Mouse (Mus musculus) liver, embryonic 16.5 days (tissue): ENCODE data around the gene Tln1. TPM values are rescaled to one million over a fixed set of nuclear protein-coding genes. Genes with fewer than 3 reads are reported as not detected.

Experiments used
- ATAC-seq: fragments of 200-750 bp; cut with Nextera tagmentation; 2 replicates; pipeline ENCODE4 v1.8.0; 2017; ENCODE audit warnings: low read depth, mild to moderate bottlenecking, moderate number of reproducible peaks, moderate library complexity
- H3K27ac ChIP-seq: fragments of 300-500 bp; sonication (generic); 2 replicates; pipeline ENCODE4 v1.5.1; 2014; ENCODE audit warnings: mild to moderate bottlenecking, low read length
- H3K27me3 ChIP-seq: fragments of 300-500 bp; sonication (generic); 2 replicates; pipeline ENCODE4 v1.6.1; 2014; ENCODE audit warnings: low read depth, low read length, mixed read lengths; ENCODE audit not compliant: control insufficient read depth, insufficient read depth
- H3K36me3 ChIP-seq: fragments of 300-500 bp; sonication (generic); 2 replicates; pipeline ENCODE4 v1.6.1; 2014; ENCODE audit warnings: mild to moderate bottlenecking; ENCODE audit not compliant: control insufficient read depth, insufficient read depth
- H3K4me1 ChIP-seq: fragments of 300-500 bp; sonication (generic); 2 replicates; pipeline ENCODE4 v1.6.1; 2014; ENCODE audit warnings: low read depth, low read length, mixed read lengths; ENCODE audit not compliant: control insufficient read depth
- H3K4me2 ChIP-seq: fragments of 300-500 bp; sonication (generic); 2 replicates; pipeline ENCODE4 v1.6.1; 2014; ENCODE audit warnings: low read depth, low read length, mixed read lengths
- H3K4me3 ChIP-seq: fragments of 300-500 bp; sonication (generic); 2 replicates; pipeline ENCODE4 v1.5.1; 2014; ENCODE audit warnings: low read depth, mild to moderate bottlenecking, low read length
- H3K9ac ChIP-seq: fragments of 300-500 bp; sonication (generic); 2 replicates; pipeline ENCODE4 v1.6.1; 2014; ENCODE audit warnings: low read depth, low read length
- H3K9me3 ChIP-seq: fragments of 300-500 bp; sonication (generic); replicated peaks from 2 replicates; pipeline ENCODE4 v1.6.1; 2016; ENCODE audit warnings: low read length; ENCODE audit not compliant: control insufficient read depth
- WGBS: fragments of 180-500 bp; shearing (Covaris S2); extraction: QIAGEN DNeasy Blood & Tissue Kit; methylation state at CpG from one replicate; pipeline ENCODE4 v1.1.7; 2014; ENCODE audit not compliant: insufficient replicate concordance; 5-methylcytosine and 5-hydroxymethylcytosine counted together
- polyA plus RNA-seq: library from polyadenylated mRNA; unstranded; fragments of >200 nt; fragmentation: Nextera tagmentation; extraction: Ambion mirVana; gene quantifications from 2 replicates; pipeline ENCODE4 v1.2.1, GENCODE M21; 2015

Tln1 gene
- polyA plus RNA-seq, 1 experiment from 2014 or later, result 38.2 TPM

DNA sequence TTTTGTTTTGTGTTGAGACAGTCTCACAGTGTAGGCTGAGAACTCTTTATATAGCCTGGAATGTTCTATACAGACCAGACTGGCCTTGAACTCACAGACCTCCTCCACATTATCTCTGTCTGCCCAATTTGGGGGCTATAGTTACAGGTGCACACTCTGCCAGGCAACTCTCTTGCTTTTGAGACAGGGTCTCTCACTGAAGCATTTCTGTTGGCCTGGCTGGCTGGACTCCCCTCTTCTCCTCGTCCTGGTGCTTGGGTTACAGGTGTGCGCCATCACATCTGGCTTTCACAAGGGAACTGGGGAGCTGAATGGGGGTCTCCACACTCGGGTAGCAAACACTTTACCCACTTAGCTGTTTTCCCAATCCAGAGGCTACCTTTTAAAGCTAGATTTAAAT, 29.5 kb upstream of the Tln1 start:
- Histone ChIP-seq H3K27ac (no peak overlapping the region), H3K9me3 (no peaks in the 10 kb centered on the region), H3K27me3 (no peaks in the 10 kb centered on the region), H3K4me3 (no peak overlapping the region), H3K4me1 (peaks cover 11% of the 10 kb centered on the region), H3K36me3 (no peaks in the 10 kb centered on the region), H3K4me2 (no peak overlapping the region), H3K9ac (no peak overlapping the region)
- no peak for ATAC-seq
- 61% methylated on average over 3 of the region's 3 CpGs for WGBS

DNA sequence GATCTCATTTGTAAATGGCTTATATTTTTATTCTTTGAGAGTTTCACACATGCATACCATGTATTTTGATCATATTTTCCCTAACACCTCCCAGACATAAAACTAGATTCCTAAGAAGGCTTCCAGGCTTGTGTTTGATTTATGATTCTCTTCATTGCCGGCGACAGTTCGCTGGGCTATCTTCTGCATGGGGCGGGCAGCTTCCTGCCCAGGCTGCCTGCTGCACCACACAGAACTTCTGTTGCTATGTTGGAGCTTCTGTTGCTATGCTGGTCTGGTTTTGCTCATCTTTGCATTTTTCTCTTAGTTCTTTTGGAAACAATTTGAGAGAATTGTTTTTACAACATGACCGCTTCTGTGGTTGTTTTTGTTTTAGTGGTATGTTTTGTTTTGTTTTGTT, 29.1 kb upstream of the Tln1 start:
- no peaks in the 10 kb centered on the region for H3K27me3 ChIP-seq
- H3K4me2 ChIP-seq, result no peak overlapping the region
- H3K4me1 ChIP-seq, result peaks cover 11% of the 10 kb centered on the region
- H3K36me3 ChIP-seq, result no peaks in the 10 kb centered on the region
- H3K27ac ChIP-seq, result no peak overlapping the region
- 29% methylated on average over 5 of the region's 5 CpGs for WGBS
- no peaks in the 10 kb centered on the region for H3K9me3 ChIP-seq
- H3K9ac ChIP-seq, result no peak overlapping the region
- H3K4me3 ChIP-seq, result no peak overlapping the region
- no peak for ATAC-seq

DNA sequence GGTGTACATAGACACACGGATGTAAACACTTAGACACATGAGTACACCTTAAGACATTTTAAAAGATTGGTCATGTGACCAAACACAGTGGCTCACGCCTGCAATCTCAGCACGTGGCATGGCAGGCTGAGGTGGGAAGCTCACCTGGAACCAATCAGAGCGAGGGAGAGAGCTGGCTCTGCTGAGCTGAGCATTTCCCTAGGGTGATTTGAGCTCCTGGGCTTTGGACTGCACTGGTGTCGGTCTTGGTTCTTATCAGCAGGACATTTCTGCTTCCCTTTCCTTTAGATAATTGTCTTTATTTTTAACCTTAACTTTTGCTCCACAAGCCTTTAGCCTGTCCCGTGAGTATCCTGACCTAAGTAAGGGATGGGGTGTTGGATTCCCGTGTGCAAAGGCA, 25.2 kb upstream of the Tln1 start:
- peak overlapping the region; percentile 21; the same call in 1 of the 2 replicates for H3K4me2 ChIP-seq
- H3K27ac ChIP-seq, result no peak overlapping the region
- no peak overlapping the region for H3K4me3 ChIP-seq
- H3K36me3 ChIP-seq, result peaks cover 13% of the 10 kb centered on the region
- peaks cover 11% of the 10 kb centered on the region for H3K4me1 ChIP-seq
- ATAC-seq, result peak; percentile 43; the same call in 1 of the 2 replicates
- H3K9ac ChIP-seq, result no peak overlapping the region
- H3K9me3 ChIP-seq, result no peaks in the 10 kb centered on the region
- no peaks in the 10 kb centered on the region for H3K27me3 ChIP-seq
- WGBS, result 18% methylated on average over 7 of the region's 7 CpGs

DNA sequence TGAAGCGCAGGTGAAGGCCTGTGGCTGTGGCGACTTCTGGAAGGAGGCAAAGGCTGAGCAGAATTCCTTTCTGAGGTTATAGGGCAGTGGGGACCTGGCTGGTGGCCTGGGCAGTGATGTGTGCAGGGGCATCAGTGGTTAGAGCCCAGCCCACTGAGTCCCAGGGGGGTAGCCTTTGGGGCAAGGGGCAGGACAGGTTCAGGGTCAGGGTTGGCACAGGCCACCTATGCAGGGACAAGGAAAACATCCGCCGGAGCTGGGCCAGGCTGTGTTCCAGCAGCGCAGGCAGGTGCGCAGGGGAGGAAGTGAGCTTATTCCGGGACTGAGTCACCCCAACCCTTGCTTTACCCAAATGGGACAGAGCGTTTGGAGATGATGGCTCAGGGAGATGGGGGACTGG, 23.9 kb upstream of the Tln1 start:
- no peak overlapping the region for H3K4me3 ChIP-seq
- no peaks in the 10 kb centered on the region for H3K27me3 ChIP-seq
- no peak for ATAC-seq
- no peak overlapping the region for H3K27ac ChIP-seq
- peaks cover 11% of the 10 kb centered on the region for H3K4me1 ChIP-seq
- 74% methylated on average over 8 of the region's 8 CpGs for WGBS
- H3K36me3 ChIP-seq, result peaks cover 24% of the 10 kb centered on the region
- no peak overlapping the region for H3K9ac ChIP-seq
- H3K4me2 ChIP-seq, result no peak overlapping the region
- H3K9me3 ChIP-seq, result no peaks in the 10 kb centered on the region

DNA sequence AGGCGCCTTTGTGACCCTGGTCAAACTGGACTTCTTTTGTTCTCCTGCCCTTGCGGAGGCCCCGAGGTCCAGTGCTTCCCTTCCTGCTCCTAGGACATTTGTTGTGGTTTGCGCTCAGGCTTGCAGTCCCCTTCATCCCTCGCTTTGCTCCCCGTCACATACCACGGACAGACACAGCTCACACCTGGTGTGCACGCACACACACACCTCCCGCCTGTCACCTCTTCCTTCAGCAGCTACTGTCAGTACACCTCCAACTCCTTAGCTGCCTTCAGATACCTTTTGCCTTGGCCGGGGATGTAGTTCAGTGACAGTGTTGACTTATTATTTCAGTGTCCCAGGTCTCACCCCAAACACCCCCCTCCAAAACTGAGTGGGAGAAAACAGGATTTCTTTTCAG, 23.2 kb upstream of the Tln1 start:
- Histone ChIP-seq H3K9me3 (no peaks in the 10 kb centered on the region), H3K9ac (no peak overlapping the region), H3K4me1 (peaks cover 11% of the 10 kb centered on the region), H3K4me3 (no peak overlapping the region), H3K36me3 (peaks cover 32% of the 10 kb centered on the region), H3K27ac (no peak overlapping the region), H3K4me2 (no peak overlapping the region), H3K27me3 (no peaks in the 10 kb centered on the region)
- ATAC-seq, result no peak
- WGBS, result 66% methylated on average over 10 of the region's 10 CpGs

DNA sequence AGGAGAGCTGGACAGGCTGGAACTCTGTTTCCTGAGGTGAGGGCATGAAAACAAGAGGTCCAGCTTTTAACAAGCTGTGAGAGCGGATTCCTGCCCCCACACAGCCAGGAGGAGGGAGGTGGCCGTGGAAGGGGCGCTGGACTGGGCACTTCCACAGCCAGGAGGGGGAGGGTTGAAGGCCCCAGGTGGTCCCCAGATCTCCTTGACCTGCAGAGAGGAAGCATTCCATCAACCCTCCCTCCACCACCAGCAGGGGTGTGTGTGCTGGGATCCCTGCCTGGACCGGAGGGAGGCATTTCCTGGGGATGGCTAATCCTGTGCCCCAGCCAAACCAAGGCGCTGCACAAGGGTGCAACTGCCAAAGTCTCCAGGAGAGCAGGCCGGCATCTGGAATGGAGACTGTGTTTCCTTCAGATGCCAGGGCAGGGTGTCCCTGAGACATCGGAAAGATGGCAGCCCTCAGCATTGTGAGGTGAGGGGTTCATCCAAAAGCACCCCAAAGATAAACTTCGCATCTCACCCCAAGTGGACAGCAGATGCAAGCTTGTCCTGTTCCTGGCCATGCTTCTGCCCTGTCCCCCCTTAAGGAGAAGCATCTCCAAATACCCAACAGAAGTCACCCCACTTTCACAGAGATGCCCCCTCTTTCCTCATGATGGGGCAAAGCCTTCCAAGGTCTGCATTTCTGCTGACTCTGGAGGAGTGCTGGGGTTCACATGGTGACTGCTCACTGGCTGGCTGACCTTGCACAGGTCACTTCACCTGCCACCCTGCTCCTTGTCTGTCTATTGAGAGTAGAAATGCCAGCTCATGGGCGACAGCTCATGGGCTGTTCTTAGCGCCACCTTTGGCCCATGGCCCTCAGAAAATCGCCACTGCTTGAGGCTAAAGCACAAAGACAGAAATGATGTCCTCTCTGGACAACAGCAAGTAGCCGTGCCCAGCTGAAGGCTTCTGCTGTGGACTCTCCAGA, 22.2 kb upstream of the Tln1 start, which contains the start of gene Msmp:
Gene Msmp (minus strand): TSS at position 51 of the 973 bp plus-strand sequence.
- H3K9ac ChIP-seq, result no peak within 1 kb of the TSS
- no peaks in the 10 kb centered on the region for H3K27me3 ChIP-seq
- H3K27ac ChIP-seq, result no peak within 1 kb of the TSS
- H3K4me2 ChIP-seq, result no peak within 1 kb of the TSS
- peaks cover 33% of the 10 kb centered on the region for H3K36me3 ChIP-seq
- no peak within 1 kb of the TSS for H3K4me3 ChIP-seq
- 77% methylated on average over 12 of the region's 12 CpGs for WGBS
- H3K9me3 ChIP-seq, result no peaks in the 10 kb centered on the region
- ATAC-seq, result no peak
- peaks cover 17% of the 10 kb centered on the region for H3K4me1 ChIP-seq

DNA sequence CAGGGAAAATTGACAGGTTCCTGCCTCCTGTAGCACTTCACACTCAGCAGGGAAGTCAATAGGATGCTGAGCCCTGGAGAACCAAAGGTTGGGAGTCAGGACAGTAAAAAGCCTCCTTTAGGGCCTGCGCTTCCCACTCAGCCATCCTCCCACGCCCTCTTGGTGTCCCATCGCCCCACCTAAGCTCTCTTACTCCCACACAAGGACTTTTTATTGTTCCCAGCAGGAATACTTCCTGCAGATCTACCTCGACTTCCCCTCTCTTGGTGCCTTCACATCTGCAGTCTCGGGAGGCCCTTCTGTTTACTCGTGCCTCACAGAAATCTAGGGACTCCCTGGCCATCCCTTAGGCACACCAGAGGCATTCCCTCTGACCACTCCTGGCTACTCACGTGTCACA, 20.9 kb upstream of the Tln1 start:
- Histone ChIP-seq H3K36me3 (peaks cover 33% of the 10 kb centered on the region), H3K9ac (no peak overlapping the region), H3K4me3 (no peak overlapping the region), H3K4me2 (no peak overlapping the region), H3K4me1 (peaks cover 23% of the 10 kb centered on the region), H3K9me3 (no peaks in the 10 kb centered on the region), H3K27me3 (no peaks in the 10 kb centered on the region), H3K27ac (no peak overlapping the region)
- WGBS, result 73% methylated on average over 7 of the region's 7 CpGs
- ATAC-seq, result no peak

DNA sequence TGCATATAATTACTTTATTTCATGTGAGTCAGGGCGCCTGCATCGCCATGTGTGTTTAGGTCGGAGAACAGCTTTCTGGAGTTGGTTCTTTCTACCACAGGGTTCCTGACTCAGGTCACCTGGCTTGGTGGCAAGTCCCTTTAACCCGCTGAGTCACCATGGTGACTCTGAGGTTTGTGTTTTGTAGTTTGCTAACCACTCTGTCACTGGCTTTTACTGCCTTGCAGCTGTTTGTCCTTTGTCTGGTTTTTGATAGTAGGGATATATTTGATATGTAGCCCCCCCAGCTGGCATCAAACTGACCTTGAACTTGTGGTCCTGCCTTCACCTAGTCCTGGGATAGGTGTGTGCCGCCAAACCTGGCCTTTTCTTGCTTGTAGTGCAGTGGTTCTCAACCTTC, 19.8 kb upstream of the Tln1 start:
- no peak for ATAC-seq
- H3K36me3 ChIP-seq, result peaks cover 33% of the 10 kb centered on the region
- H3K4me1 ChIP-seq, result peaks cover 19% of the 10 kb centered on the region
- H3K4me2 ChIP-seq, result no peak overlapping the region
- 66% methylated on average over 5 of the region's 5 CpGs for WGBS
- H3K9me3 ChIP-seq, result no peaks in the 10 kb centered on the region
- H3K27me3 ChIP-seq, result no peaks in the 10 kb centered on the region
- no peak overlapping the region for H3K9ac ChIP-seq
- H3K27ac ChIP-seq, result 0 out of 2 replicates have a peak overlapping the region, but pooled peaks have one; percentile 4
- H3K4me3 ChIP-seq, result no peak overlapping the region

DNA sequence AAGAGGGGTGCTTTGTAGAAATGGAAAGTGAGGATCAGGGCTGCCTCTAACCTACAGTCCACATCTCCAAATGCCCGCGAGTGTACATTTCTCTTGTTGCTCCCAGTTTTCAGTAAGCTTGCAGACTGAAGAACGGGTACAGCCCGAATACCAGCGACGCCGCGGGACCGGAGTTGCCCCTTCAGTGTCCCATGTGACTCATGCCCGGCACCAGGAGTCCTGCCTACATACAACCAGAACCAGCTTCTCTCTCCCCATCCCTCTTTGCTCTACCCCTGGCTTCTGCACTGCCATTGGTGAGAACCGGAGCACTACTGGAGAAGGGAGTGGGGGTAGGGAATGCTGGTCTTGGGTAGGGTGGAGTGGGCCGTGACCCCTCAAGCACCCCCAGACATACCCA, 18.9 kb upstream of the Tln1 start:
- Histone ChIP-seq H3K4me3 (no peak overlapping the region), H3K36me3 (peaks cover 33% of the 10 kb centered on the region), H3K4me1 (peaks cover 28% of the 10 kb centered on the region), H3K4me2 (no peak overlapping the region), H3K27ac (no peak overlapping the region), H3K27me3 (no peaks in the 10 kb centered on the region), H3K9ac (no peak overlapping the region), H3K9me3 (no peaks in the 10 kb centered on the region)
- no peak for ATAC-seq
- WGBS, result 86% methylated on average over 12 of the region's 12 CpGs
